Mouse (Mus musculus): ENCODE data around the gene Cd27. TPM values are rescaled to one million over a fixed set of nuclear protein-coding genes. Genes with fewer than 3 reads are reported as not detected.

The Cd27 gene
- polyA plus RNA-seq, 1 experiment from 2014 or later: 2.8 TPM

DNA sequence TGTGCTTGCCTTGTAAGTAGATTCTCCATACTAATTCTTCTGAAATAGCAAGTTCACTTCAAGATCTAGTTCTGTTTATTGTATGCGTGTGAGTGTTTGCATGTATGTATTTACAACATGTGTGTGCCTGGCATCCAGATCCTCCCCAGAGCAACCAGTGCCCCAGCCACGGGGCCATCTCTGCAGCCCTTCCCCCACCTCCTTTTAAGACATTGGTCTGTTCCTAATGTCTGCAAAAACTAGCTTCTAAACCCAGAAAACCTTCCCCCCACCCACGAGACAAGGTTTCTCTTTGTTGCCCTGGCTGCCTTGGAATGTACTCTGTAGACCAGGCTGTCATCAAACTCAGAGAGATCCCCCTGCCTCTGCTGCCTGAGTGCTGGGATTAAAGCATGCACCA, 14.2 kb downstream of the Cd27 start:
- no peak overlapping the region for H3K4me3 ChIP-seq (replicated peaks)
- peaks cover 9% of the 10 kb centered on the region; the same call in 1 of the 2 replicates for H3K36me3 ChIP-seq
- H3K27ac ChIP-seq: no peak overlapping the region
- 0 out of 2 replicates have a peak, but pooled peaks cover 3% of the 10 kb centered on the region for H3K4me1 ChIP-seq
- no peaks in the 10 kb centered on the region for H3K9me3 ChIP-seq (replicated peaks)
- H3K9ac ChIP-seq: no peak overlapping the region
- H3K4me2 ChIP-seq: no peak overlapping the region
- WGBS: 84% methylated on average over 3 of the region's 3 CpGs
- no peak for ATAC-seq (replicated peaks; ENCODE audit: low FRiP score)
- H3K27me3 ChIP-seq: no peaks in the 10 kb centered on the region

DNA sequence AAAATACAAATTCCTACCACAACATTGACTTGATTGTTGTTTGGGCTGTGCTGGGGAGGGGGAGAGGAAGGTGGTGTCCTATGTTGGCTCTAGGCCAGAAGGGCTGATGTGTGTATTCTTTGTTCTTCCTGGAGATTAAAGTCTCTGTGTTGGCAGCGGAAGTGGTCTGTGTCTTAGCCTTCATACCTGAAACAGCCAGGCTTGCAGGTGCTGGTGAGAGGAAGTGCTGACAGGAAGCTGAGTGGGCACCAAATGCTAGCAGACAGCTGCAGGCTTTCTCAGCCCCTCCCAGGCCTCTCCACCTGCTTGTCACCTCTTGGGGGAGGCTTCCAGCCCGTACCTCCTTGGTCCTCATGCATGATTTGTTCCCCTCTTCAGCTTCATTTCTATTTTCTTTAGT, 14.7 kb downstream of the Cd27 start:
- H3K27ac ChIP-seq: no peak overlapping the region
- peaks cover 3% of the 10 kb centered on the region; the same call in 1 of the 2 replicates for H3K4me1 ChIP-seq
- no peaks in the 10 kb centered on the region for H3K9me3 ChIP-seq (replicated peaks)
- ATAC-seq (replicated peaks; ENCODE audit: low FRiP score): no peak
- no peak overlapping the region for H3K4me2 ChIP-seq
- peaks cover 9% of the 10 kb centered on the region; the same call in 1 of the 2 replicates for H3K36me3 ChIP-seq
- no peaks in the 10 kb centered on the region for H3K27me3 ChIP-seq
- WGBS: 52% methylated on average over 2 of the region's 2 CpGs
- H3K4me3 ChIP-seq (replicated peaks): no peak overlapping the region
- H3K9ac ChIP-seq: no peak overlapping the region

DNA sequence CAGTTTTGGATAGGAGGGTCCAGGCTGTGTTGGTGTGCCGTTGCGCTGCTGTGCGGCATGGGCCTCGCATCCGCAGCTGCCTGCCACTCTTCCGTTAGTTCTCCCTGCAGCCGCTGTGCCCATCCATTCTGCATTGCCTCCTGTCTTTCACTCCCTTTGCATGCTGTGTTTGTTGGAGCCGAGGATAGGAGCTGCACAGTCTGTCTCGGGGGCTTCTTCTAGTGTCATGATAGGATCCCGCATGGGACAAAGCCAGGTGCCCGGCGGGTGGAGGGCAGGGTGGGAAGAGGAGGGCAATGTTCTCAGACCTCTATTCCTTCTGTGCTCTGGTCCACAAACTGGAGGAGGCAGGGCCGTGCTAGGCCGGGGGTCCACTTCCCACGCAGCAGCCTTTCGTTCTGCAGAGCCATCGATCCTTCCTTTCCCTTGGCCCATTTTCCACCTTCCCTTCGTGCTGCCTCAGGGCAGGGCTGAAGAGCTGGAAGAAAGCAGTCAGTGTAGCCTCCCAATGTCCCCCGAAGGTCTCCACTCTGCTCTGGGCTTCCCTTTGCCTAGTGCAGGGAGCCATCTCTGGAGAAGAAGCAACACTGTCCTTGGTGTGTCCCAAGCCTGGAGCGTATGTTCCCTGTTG, 15.6 kb downstream of the Cd27 start:
- H3K4me2 ChIP-seq: no peak overlapping the region
- H3K9ac ChIP-seq: no peak overlapping the region
- 91% methylated on average over 20 of the region's 20 CpGs for WGBS

DNA sequence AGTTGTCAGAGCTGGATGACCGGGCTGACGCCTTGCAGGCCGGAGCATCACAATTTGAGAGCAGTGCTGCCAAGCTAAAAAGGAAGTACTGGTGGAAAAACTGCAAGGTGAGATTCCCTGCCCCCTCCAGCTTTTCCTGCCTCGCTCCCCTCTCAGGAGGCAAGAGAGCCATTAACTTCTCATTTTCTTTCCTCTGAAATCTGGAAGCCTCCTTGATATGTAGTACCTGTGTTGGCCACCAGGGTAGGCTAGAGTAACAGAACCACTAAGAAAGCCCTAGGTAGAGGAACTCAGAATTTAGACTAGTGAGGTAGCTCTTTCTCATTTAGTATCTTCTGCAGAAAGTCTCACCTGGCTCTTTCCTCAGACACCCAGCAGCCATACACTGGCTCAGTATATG, 17.8 kb downstream of the Cd27 start:
- no peak overlapping the region for H3K27ac ChIP-seq
- peaks cover 18% of the 10 kb centered on the region for H3K4me1 ChIP-seq
- H3K27me3 ChIP-seq: peaks cover 2% of the 10 kb centered on the region; the same call in 1 of the 2 replicates
- 73% methylated on average over 4 of the region's 4 CpGs for WGBS
- H3K36me3 ChIP-seq: 0 out of 2 replicates have a peak, but pooled peaks cover 4% of the 10 kb centered on the region
- no peak overlapping the region for H3K4me2 ChIP-seq
- no peak overlapping the region for H3K4me3 ChIP-seq (replicated peaks)
- ATAC-seq (replicated peaks; ENCODE audit: low FRiP score): no peak
- no peaks in the 10 kb centered on the region for H3K9me3 ChIP-seq (replicated peaks)
- H3K9ac ChIP-seq: no peak overlapping the region

More for the DNA sequence above, 15.6 kb downstream of the Cd27 start:
- H3K27ac ChIP-seq: 0 out of 2 replicates have a peak overlapping the region, but pooled peaks have one; percentile 5
- H3K4me3 ChIP-seq (replicated peaks): no peak overlapping the region
- H3K27me3 ChIP-seq: no peaks in the 10 kb centered on the region
- H3K9me3 ChIP-seq (replicated peaks): no peaks in the 10 kb centered on the region
- peaks cover 9% of the 10 kb centered on the region; the same call in 1 of the 2 replicates for H3K36me3 ChIP-seq
- H3K4me1 ChIP-seq: peaks cover 13% of the 10 kb centered on the region
- ATAC-seq (replicated peaks; ENCODE audit: low FRiP score): no peak

DNA sequence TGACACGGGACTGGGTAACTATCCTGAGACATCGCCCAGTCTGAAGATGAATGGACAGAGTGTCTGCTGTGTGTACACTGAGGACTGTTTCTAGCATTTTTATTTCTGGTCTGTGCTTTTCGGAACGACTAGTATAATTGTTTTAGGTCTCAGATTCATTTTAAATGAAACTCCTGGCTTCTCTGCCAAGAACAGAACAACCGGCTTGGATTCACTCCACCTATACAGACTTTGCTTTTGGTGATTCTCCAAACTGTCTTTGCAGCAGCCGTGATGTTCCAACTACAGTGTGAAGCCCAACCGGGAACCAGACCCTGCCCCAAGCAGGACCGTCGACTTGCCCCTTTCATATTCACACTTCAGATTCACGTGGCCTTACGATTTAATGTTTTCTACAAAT, 18.9 kb downstream of the Cd27 start:
- 87% methylated on average over 11 of the region's 11 CpGs for WGBS

DNA sequence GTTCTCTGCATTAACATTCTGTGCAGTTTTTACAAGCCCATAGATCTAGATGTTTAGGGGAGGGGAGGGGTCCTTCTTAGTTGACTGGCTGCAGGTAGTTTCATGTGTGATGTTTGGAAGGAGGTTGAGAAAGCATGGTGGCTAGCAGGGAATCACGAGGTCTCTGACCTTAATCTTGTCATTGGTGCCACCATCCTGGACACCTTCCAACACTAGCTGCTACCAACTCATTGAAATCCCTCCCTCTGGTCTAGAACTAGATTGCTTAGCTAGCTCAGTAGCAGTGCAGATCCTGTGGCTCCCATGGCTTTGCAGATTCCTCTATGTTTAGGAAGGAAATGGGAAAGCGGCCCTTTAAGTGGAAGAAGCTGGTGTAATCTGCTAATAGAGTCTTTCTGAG, 19.9 kb downstream of the Cd27 start:
- Histone ChIP-seq H3K4me3 (replicated peaks) (no peak overlapping the region), H3K36me3 (0 out of 2 replicates have a peak, but pooled peaks cover 4% of the 10 kb centered on the region), H3K4me1 (peaks cover 15% of the 10 kb centered on the region), H3K27ac (no peak overlapping the region), H3K27me3 (peaks cover 16% of the 10 kb centered on the region), H3K9ac (no peak overlapping the region), H3K9me3 (replicated peaks) (no peaks in the 10 kb centered on the region), H3K4me2 (no peak overlapping the region)
- WGBS: 76% methylated on average over 2 of the region's 2 CpGs
- no peak for ATAC-seq (replicated peaks; ENCODE audit: low FRiP score)

More for the DNA sequence above, 18.9 kb downstream of the Cd27 start:
- Histone ChIP-seq H3K27ac (no peak overlapping the region), H3K36me3 (0 out of 2 replicates have a peak, but pooled peaks cover 4% of the 10 kb centered on the region), H3K9me3 (replicated peaks) (no peaks in the 10 kb centered on the region), H3K27me3 (peaks cover 12% of the 10 kb centered on the region; the same call in 1 of the 2 replicates), H3K9ac (no peak overlapping the region), H3K4me1 (peaks cover 18% of the 10 kb centered on the region), H3K4me3 (replicated peaks) (no peak overlapping the region), H3K4me2 (no peak overlapping the region)
- no peak for ATAC-seq (replicated peaks; ENCODE audit: low FRiP score)

DNA sequence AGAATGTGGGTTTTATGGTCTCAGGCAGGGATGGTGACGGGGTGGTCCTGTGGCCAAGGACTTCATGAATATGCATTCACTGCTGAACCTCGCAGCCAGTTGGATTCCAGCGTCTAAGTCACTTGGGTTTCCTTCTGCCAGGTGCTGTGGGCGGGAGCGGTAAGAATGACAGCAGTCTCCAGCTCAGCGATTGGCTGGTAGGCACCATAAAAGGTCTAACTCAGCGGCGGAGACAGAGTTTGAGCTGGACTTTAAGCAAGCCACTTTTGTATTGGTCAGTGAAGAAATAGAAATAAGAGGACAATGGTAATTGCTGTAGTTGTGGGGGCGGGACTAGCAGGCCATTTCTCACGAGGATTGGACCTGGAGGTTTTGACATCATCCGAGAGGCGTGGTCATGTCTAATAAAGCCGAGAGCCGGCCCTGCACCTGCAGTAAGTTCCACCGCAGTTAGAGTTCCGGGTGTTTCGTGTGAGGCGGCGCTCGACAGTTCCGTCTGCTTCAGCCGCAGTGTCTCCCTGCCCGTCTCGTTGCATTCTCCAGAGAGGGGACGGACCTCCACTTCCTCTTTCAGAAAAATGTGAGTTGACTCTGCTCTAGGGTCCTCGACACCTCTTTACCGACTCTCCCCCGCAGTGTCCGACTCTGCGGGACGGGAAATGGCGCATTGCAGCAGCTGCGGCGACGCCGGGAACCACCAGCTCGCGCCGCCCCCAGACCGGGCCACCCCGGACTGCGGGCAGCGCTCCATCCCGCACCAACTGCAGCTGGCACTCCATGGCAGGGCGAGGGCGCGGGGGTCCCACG, 21.5 kb downstream of the Cd27 start, which contains the start of gene Vamp1:
TSS of gene Vamp1 (plus strand) at position 404 of the 807 bp plus-strand sequence.
- H3K4me3 ChIP-seq (replicated peaks): peak within 1 kb of the TSS; percentile 64
- H3K27ac ChIP-seq: peak within 1 kb of the TSS; percentile 85
- peak within 1 kb of the TSS; percentile 74 for H3K9ac ChIP-seq
- H3K27me3 ChIP-seq: peaks cover 16% of the 10 kb centered on the region
- peaks cover 15% of the 10 kb centered on the region for H3K4me1 ChIP-seq
- H3K9me3 ChIP-seq (replicated peaks): no peaks in the 10 kb centered on the region
- ATAC-seq (replicated peaks; ENCODE audit: low FRiP score): peak; percentile 97
- peak within 1 kb of the TSS; percentile 90 for H3K4me2 ChIP-seq
- H3K36me3 ChIP-seq: 0 out of 2 replicates have a peak, but pooled peaks cover 4% of the 10 kb centered on the region
- WGBS: under 1% methylated on average over 48 of the region's 48 CpGs

DNA sequence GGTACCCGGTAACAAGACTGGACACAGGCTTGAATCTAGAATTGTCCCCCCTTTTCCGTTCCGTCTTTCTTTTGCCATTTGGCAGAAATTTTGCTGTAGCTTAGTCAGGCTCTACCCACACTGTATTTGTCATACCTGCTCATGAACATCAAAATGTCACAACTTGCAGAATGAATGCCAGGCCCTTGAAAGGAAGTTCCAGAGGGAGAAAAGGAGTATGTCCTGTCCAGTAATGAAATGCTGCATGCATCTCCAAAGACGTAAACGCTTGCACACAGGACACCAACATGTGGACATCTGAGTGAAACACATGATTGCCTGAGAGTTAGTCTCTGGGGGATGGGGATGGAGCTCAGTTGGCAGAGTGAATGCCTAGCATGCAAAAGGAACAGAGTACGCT, 23.1 kb downstream of the Cd27 start:
- H3K9ac ChIP-seq: no peak overlapping the region
- peaks cover 16% of the 10 kb centered on the region for H3K27me3 ChIP-seq
- no peak overlapping the region for H3K4me2 ChIP-seq
- H3K4me1 ChIP-seq: peaks cover 15% of the 10 kb centered on the region
- H3K36me3 ChIP-seq: no peaks in the 10 kb centered on the region
- H3K4me3 ChIP-seq (replicated peaks): no peak overlapping the region
- H3K9me3 ChIP-seq (replicated peaks): no peaks in the 10 kb centered on the region
- WGBS: 79% methylated on average over 6 of the region's 6 CpGs
- no peak for ATAC-seq (replicated peaks; ENCODE audit: low FRiP score)
- H3K27ac ChIP-seq: no peak overlapping the region

DNA sequence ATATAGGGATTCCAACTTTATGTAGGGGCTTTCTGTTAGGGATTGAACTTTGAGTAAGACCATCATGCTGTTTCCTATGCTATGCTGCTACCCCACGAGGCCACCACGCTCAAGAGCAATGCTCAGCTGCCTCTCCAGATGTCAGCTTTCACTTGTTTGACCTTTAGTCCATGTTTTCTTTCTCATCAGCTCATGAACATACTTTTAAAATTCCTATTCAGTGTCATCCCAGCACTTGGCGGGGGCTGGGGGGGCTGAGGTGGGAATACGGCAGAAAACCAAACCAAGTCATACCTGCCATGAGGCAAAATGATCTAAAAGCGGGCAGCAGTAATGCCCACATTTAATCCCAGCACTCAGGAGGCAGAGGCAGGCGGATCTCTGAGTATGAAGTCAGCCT, 23.7 kb downstream of the Cd27 start:
- Histone ChIP-seq H3K4me1 (peaks cover 15% of the 10 kb centered on the region), H3K27ac (no peak overlapping the region), H3K9me3 (replicated peaks) (no peaks in the 10 kb centered on the region), H3K9ac (no peak overlapping the region), H3K4me3 (replicated peaks) (no peak overlapping the region), H3K36me3 (no peaks in the 10 kb centered on the region), H3K27me3 (peaks cover 16% of the 10 kb centered on the region), H3K4me2 (no peak overlapping the region)
- ATAC-seq (replicated peaks; ENCODE audit: low FRiP score): no peak
- 65% methylated on average over 6 of the region's 6 CpGs for WGBS

DNA sequence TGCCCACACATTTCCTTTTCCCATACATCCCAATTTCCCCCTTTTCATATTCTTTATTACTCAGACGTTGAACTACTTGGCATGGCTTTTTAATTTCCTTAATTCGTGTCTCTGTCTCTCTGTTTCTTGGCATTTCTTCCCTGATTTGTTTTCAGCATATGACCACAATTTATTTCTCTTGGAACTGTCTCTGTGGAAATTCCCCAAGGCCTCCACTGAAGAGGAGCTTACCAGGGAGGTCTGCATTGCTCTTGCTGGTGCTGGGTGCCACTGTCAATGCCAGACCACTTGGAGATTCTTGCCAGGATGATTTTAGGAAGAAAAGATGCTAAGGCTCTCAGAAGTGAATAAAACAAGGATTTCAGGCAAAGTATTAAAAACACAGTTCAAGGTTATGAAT, 24.2 kb downstream of the Cd27 start:
- H3K9ac ChIP-seq: no peak overlapping the region
- H3K36me3 ChIP-seq: no peaks in the 10 kb centered on the region
- H3K27me3 ChIP-seq: peaks cover 16% of the 10 kb centered on the region
- no peak overlapping the region for H3K27ac ChIP-seq
- ATAC-seq (replicated peaks; ENCODE audit: low FRiP score): no peak
- 49% methylated on average over 2 of the region's 2 CpGs for WGBS
- no peak overlapping the region for H3K4me3 ChIP-seq (replicated peaks)
- H3K9me3 ChIP-seq (replicated peaks): no peaks in the 10 kb centered on the region
- H3K4me2 ChIP-seq: no peak overlapping the region
- peaks cover 15% of the 10 kb centered on the region for H3K4me1 ChIP-seq

DNA sequence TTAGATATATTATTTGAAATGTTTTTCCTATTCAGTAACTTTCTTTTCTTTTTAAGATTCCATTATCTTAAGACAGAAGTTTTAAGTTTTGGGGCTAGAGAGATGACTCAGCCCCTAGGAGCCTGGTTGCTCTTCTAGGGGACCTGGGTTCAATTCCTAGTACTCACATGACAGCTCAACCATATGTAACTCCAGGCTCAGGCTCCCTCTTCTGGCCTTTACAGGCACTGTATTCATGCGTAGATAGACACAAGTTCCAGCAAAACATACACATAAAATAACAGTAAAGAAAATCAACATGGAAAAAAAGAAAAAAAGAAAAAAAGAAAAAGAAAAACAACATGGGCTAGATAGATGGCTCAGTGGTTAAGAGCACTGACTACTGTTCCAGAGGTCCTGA, 26.4 kb downstream of the Cd27 start:
- no peak overlapping the region for H3K27ac ChIP-seq
- no peak overlapping the region for H3K9ac ChIP-seq
- WGBS: 87% methylated on average over 1 of the region's 1 CpGs
- no peaks in the 10 kb centered on the region for H3K36me3 ChIP-seq
- H3K9me3 ChIP-seq (replicated peaks): no peaks in the 10 kb centered on the region
- no peaks in the 10 kb centered on the region for H3K4me1 ChIP-seq
- H3K4me2 ChIP-seq: no peak overlapping the region
- no peak overlapping the region for H3K4me3 ChIP-seq (replicated peaks)
- peaks cover 16% of the 10 kb centered on the region for H3K27me3 ChIP-seq
- ATAC-seq (replicated peaks; ENCODE audit: low FRiP score): no peak

DNA sequence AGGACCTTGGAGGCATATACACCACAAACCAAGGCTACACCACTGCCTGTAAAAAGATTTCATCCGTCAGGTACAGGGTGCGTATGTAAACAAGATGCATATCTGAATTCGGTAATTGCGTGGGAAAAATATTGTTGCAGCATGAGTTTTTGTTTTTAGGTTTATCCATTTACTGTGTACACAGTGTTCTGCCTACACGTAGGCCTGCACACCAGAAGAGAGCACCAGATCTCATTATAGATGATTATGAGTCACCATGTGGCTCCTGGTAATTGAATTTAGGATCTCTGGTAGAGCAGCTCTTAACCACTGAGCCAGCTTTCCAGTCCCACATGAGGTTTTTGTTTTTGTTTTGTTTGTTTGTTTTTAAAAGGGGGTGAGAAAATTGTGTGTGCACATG, 39.6 kb downstream of the Cd27 start:
- H3K27me3 ChIP-seq: no peaks in the 10 kb centered on the region
- WGBS: 82% methylated on average over 5 of the region's 5 CpGs
- no peak overlapping the region for H3K4me3 ChIP-seq (replicated peaks)
- no peak overlapping the region for H3K4me2 ChIP-seq
- H3K9me3 ChIP-seq (replicated peaks): no peaks in the 10 kb centered on the region
- peaks cover 26% of the 10 kb centered on the region for H3K36me3 ChIP-seq
- no peak for ATAC-seq (replicated peaks; ENCODE audit: low FRiP score)
- peaks cover 16% of the 10 kb centered on the region for H3K4me1 ChIP-seq
- no peak overlapping the region for H3K9ac ChIP-seq
- H3K27ac ChIP-seq: no peak overlapping the region

Data from kidney, embryonic 15.5 days (tissue).